Mouse (Mus musculus): ENCODE results near the gene Hmbs.

DNA sequence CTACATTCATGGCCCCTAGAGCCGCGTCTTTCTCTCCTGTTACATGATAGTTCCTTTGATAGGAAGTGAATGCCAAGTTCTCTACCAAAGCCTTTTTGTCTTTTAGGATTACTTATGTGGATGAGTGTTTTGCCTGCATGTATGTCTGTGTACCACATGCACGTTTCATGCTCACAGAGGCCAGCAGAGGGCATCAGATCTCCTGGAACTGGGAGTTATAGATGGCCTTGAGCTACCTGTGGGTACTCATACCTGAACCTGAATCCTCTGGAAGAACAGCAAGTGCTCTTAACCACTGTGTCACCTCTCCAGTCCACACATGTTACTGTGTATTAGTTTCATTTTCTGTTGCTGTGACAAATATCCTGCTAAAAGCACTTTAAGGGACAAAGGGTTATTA lies 51.5 kb downstream of the Hmbs start:
- TF ChIP-seq TAL1 (IDR thresholded peaks at IDR 0.05; ENCODE audit: low read length) = no peak
- TF ChIP-seq GATA1 (IDR thresholded peaks at IDR 0.05; ENCODE audit: low read length) = no peak
